Mouse (Mus musculus) telencephalon, adult 2 months (tissue): ENCODE measurements at regions not wholly inside any gene's neighbourhood (a gene's known extent, or its start where the extent isn't known, plus 50 kb on each side); places are given as distances from the start of the nearest gene placed in this dataset.

Experiments
- DNase-seq: peaks from one replicate; pipeline ENCODE4 v3.0.0-alpha.2; 2011; ENCODE audit warnings: low read depth, low spot score

GRCm38 (mm10) chr4:29525769-29526658 is 713.1 kb downstream of the Epha7 start:
- DNase-seq: peak; percentile 75
